Mouse (Mus musculus): ENCODE results near the gene Metap1. TPM values are rescaled to one million over a fixed set of nuclear protein-coding genes. Genes with fewer than 3 reads are reported as not detected.

Gene Metap1
- polyA plus RNA-seq, 1 experiment from 2014 or later = 48.0 TPM

- H3K36me3 ChIP-seq = peaks cover 95% of the 10 kb centered on the region
- no peak for DNase-seq (ENCODE audit: low spot score)
- 90% methylated on average over 13 of the region's 13 CpGs for WGBS
Observed at GRCm38 (mm10) chr3:138460260-138460659, 29.1 kb downstream of the Metap1 start.

GRCm38 (mm10) chr3:138458441-138458840, 30.9 kb downstream of the Metap1 start:
- no peak overlapping the region for H3K27ac ChIP-seq (replicated peaks)
- DNase-seq (ENCODE audit: low spot score) = no peak
- no peaks in the 10 kb centered on the region for H3K9me3 ChIP-seq (replicated peaks)
- H3K27me3 ChIP-seq (ENCODE audit: low read depth, poor library complexity, severe bottlenecking) = no peaks in the 10 kb centered on the region
- 96% methylated on average over 3 of the region's 3 CpGs for WGBS
- H3K4me1 ChIP-seq = no peaks in the 10 kb centered on the region
- peaks cover 97% of the 10 kb centered on the region for H3K36me3 ChIP-seq
- no peak overlapping the region for H3K4me3 ChIP-seq

More at GRCm38 (mm10) chr3:138460260-138460659, 29.1 kb downstream of the Metap1 start:
- no peak overlapping the region for H3K4me3 ChIP-seq
- no peaks in the 10 kb centered on the region for H3K9me3 ChIP-seq (replicated peaks)
- H3K27ac ChIP-seq (replicated peaks) = no peak overlapping the region
- no peaks in the 10 kb centered on the region for H3K4me1 ChIP-seq
- no peaks in the 10 kb centered on the region for H3K27me3 ChIP-seq (ENCODE audit: low read depth, poor library complexity, severe bottlenecking)

- Histone ChIP-seq H3K4me1 (no peaks in the 10 kb centered on the region), H3K36me3 (peaks cover 99% of the 10 kb centered on the region), H3K4me3 (no peak overlapping the region), H3K27ac (replicated peaks) (no peak overlapping the region), H3K9me3 (replicated peaks) (no peaks in the 10 kb centered on the region), H3K27me3 (ENCODE audit: low read depth, poor library complexity, severe bottlenecking) (no peaks in the 10 kb centered on the region)
- no peak for DNase-seq (ENCODE audit: low spot score)
- 96% methylated on average over 13 of the region's 13 CpGs for WGBS
Observed at GRCm38 (mm10) chr3:138454711-138455435, 34.4 kb downstream of the Metap1 start.

GRCm38 (mm10) chr3:138454234-138454633, 35.1 kb downstream of the Metap1 start:
- no peak for DNase-seq (ENCODE audit: low spot score)
- WGBS = 96% methylated on average over 1 of the region's 1 CpGs
- Histone ChIP-seq H3K36me3 (peaks cover 99% of the 10 kb centered on the region), H3K4me1 (no peaks in the 10 kb centered on the region), H3K27me3 (ENCODE audit: low read depth, poor library complexity, severe bottlenecking) (no peaks in the 10 kb centered on the region), H3K9me3 (replicated peaks) (no peaks in the 10 kb centered on the region), H3K27ac (replicated peaks) (no peak overlapping the region), H3K4me3 (no peak overlapping the region)

GRCm38 (mm10) chr3:138452169-138452568, 37.1 kb downstream of the Metap1 start:
- Histone ChIP-seq H3K36me3 (peaks cover 98% of the 10 kb centered on the region), H3K27ac (replicated peaks) (no peak overlapping the region), H3K27me3 (ENCODE audit: low read depth, poor library complexity, severe bottlenecking) (no peaks in the 10 kb centered on the region), H3K9me3 (replicated peaks) (no peaks in the 10 kb centered on the region), H3K4me3 (no peak overlapping the region), H3K4me1 (no peaks in the 10 kb centered on the region)
- DNase-seq (ENCODE audit: low spot score) = no peak
- WGBS = 90% methylated on average over 10 of the region's 10 CpGs

- H3K4me1 ChIP-seq = peaks cover 21% of the 10 kb centered on the region
- H3K36me3 ChIP-seq = peaks cover 86% of the 10 kb centered on the region
- no peak overlapping the region for H3K4me3 ChIP-seq
- no peaks in the 10 kb centered on the region for H3K27me3 ChIP-seq (ENCODE audit: low read depth, poor library complexity, severe bottlenecking)
- DNase-seq (ENCODE audit: low spot score) = no peak
- no peak overlapping the region for H3K27ac ChIP-seq (replicated peaks)
- H3K9me3 ChIP-seq (replicated peaks) = no peaks in the 10 kb centered on the region
- WGBS = 89% methylated on average over 12 of the region's 12 CpGs
Observed at GRCm38 (mm10) chr3:138448077-138448860, 41.0 kb downstream of the Metap1 start.

- peak overlapping the region; percentile 95 for H3K27ac ChIP-seq (replicated peaks)
- peak overlapping the region; percentile 90 for H3K4me3 ChIP-seq
- peaks cover 30% of the 10 kb centered on the region for H3K4me1 ChIP-seq
- no peak for DNase-seq (ENCODE audit: low spot score)
- peaks cover 39% of the 10 kb centered on the region for H3K36me3 ChIP-seq
- no peaks in the 10 kb centered on the region for H3K9me3 ChIP-seq (replicated peaks)
- 7% methylated on average over 9 of the region's 9 CpGs for WGBS
- no peaks in the 10 kb centered on the region for H3K27me3 ChIP-seq (ENCODE audit: low read depth, poor library complexity, severe bottlenecking)
Observed at GRCm38 (mm10) chr3:138443465-138443771, 45.9 kb downstream of the Metap1 start.

- Histone ChIP-seq H3K27ac (replicated peaks) (peak within 1 kb of the TSS; percentile 95), H3K27me3 (ENCODE audit: low read depth, poor library complexity, severe bottlenecking) (no peaks in the 10 kb centered on the region), H3K36me3 (peaks cover 33% of the 10 kb centered on the region), H3K4me3 (peak within 1 kb of the TSS; percentile 90), H3K9me3 (replicated peaks) (no peaks in the 10 kb centered on the region), H3K4me1 (peaks cover 30% of the 10 kb centered on the region)
- under 1% methylated on average over 86 of the region's 86 CpGs for WGBS
- peak; percentile 96 for DNase-seq (ENCODE audit: low spot score)
Observed at GRCm38 (mm10) chr3:138442612-138443464, 46.5 kb downstream of the Metap1 start, which contains the start of gene Adh5. Adh5 (plus strand) TSS chr3:138443093.

- Histone ChIP-seq H3K27ac (replicated peaks) (peak overlapping the region; percentile 95), H3K27me3 (ENCODE audit: low read depth, poor library complexity, severe bottlenecking) (no peaks in the 10 kb centered on the region), H3K4me1 (peaks cover 30% of the 10 kb centered on the region), H3K9me3 (replicated peaks) (no peaks in the 10 kb centered on the region), H3K4me3 (peak overlapping the region; percentile 90), H3K36me3 (peaks cover 27% of the 10 kb centered on the region)
- no peak for DNase-seq (ENCODE audit: low spot score)
- WGBS = 6% methylated on average over 9 of the region's 9 CpGs
Observed at GRCm38 (mm10) chr3:138442203-138442602, 47.1 kb downstream of the Metap1 start.

- Histone ChIP-seq H3K4me1 (peaks cover 11% of the 10 kb centered on the region), H3K27me3 (ENCODE audit: low read depth, poor library complexity, severe bottlenecking) (no peaks in the 10 kb centered on the region), H3K27ac (replicated peaks) (no peak overlapping the region), H3K36me3 (no peaks in the 10 kb centered on the region), H3K4me3 (no peak overlapping the region), H3K9me3 (replicated peaks) (no peaks in the 10 kb centered on the region; the same call in 1 of the 2 replicates)
- 74% methylated on average over 3 of the region's 3 CpGs for WGBS
- DNase-seq (ENCODE audit: low spot score) = no peak
Observed at GRCm38 (mm10) chr3:138438716-138439115, 50.6 kb downstream of the Metap1 start.

- Histone ChIP-seq H3K9me3 (replicated peaks) (no peaks in the 10 kb centered on the region; the same call in 1 of the 2 replicates), H3K36me3 (no peaks in the 10 kb centered on the region), H3K4me3 (no peak overlapping the region), H3K27ac (replicated peaks) (no peak overlapping the region), H3K27me3 (ENCODE audit: low read depth, poor library complexity, severe bottlenecking) (no peaks in the 10 kb centered on the region), H3K4me1 (no peaks in the 10 kb centered on the region)
- DNase-seq (ENCODE audit: low spot score) = no peak
- WGBS = 81% methylated on average over 2 of the region's 2 CpGs
Observed at GRCm38 (mm10) chr3:138431835-138432234, 57.5 kb downstream of the Metap1 start.

- no peaks in the 10 kb centered on the region for H3K9me3 ChIP-seq (replicated peaks)
- DNase-seq (ENCODE audit: low spot score) = no peak
- no peaks in the 10 kb centered on the region for H3K4me1 ChIP-seq
- no peak overlapping the region for H3K4me3 ChIP-seq
- 93% methylated on average over 6 of the region's 6 CpGs for WGBS
- no peak overlapping the region for H3K27ac ChIP-seq (replicated peaks)
- no peaks in the 10 kb centered on the region for H3K36me3 ChIP-seq
- H3K27me3 ChIP-seq (ENCODE audit: low read depth, poor library complexity, severe bottlenecking) = no peaks in the 10 kb centered on the region
Observed at GRCm38 (mm10) chr3:138430360-138430976, 58.8 kb downstream of the Metap1 start.
